Mouse (Mus musculus) kidney, adult 9 months (tissue): ENCODE results near the gene Art3.
A peak's percentile ranks its signal among the peaks of the same experiment; 100 is the strongest.

Source experiments
- DNase-seq: peaks from one replicate; pipeline ENCODE4 v3.0.0; 2022

Art3 gene

DNA sequence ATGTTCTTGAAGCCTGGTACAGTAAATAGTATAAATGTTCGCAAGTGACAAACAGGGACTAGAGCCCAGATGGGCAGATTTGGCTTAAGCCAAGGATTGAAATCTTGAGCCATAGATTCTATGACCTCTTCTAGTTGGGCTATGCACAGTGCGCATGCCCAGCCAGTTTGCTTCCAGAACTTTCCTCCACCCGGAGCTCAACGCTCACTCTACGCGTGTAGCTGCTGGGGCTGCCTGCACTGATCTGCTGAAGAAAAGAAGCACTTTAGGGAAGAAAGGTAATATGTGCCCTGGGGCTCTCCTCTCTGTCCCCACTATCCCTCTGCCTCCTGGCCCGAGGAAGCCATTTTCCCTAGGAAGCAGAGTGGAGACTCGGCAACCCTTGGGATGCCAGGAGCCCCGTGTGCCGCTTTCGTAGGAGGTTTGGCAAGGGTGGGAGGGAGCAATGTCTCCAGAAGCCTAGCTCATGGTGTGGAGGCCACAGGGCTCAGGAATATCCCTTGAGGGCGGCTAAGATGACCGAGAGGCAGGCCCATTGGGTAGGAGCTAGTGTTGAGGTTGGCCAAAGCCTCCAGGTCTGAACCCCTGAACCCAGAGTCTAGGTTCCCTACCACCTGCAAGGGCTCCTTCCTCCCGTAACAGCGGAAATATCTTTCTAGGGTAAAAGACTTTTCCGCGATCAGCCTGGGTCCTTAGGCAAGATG is at the start of gene Art3:
Art3 (plus strand) TSS at position 193 of the 704 bp plus-strand sequence.
- no peak for DNase-seq

DNA sequence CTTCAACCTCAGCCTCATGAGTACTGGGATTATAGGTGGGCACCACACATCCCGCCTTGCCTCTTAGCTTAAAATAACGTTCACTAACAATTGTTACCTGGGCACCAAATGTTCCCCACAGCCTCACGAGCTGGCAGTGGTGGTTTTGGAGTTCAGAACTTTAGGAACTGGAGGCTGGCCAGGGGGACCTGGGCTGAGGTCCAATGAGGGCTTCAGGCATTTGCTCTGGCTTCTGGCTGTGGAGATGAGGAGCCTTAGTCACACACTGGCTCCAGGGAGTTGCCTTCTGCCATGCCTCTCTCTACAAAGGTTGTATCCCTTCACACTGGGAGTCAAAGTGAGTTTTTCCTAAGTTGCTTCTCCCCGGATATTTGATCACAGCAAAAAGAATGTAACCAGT is 49.1 kb upstream of the Art3 start:
- no peak for DNase-seq

DNA sequence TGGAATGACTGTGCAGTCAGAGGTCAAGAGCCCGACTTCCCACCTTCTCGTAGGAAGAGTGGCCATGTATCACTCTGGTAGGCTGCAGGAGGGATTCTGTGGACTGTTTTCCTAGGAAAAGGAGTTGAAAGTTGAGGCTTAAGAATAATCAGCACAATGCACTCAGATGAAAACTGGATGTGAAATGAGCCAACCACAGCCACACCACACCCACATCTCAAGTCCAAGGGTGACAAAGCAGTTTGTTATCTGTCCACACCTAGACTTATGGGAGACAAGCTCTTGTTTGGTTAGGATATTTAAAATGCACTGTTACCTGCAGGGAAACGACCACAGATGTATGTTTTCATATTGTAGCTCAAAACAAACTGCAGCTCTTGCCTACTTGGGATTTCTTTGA is 48.5 kb upstream of the Art3 start:
- DNase-seq, result no peak

DNA sequence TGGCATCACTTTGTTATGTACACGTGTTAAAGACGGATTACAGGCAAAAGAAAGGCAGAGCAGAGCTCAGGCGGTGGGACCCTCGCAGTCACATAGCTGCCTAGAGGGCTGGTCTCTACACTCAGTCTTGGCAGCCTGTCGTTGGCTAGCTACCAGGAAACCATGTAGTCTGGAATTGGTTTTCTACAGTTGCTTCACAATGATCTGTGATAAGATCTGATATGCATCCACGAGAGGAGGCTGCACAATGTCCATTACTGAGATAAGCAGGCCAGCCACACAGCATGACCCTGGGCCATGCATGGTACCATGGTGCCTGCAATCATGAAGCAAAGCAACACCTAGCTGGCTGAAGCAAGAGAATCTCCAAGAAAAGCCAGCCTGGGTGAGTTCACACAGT is 43.8 kb upstream of the Art3 start:
- DNase-seq, result no peak

DNA sequence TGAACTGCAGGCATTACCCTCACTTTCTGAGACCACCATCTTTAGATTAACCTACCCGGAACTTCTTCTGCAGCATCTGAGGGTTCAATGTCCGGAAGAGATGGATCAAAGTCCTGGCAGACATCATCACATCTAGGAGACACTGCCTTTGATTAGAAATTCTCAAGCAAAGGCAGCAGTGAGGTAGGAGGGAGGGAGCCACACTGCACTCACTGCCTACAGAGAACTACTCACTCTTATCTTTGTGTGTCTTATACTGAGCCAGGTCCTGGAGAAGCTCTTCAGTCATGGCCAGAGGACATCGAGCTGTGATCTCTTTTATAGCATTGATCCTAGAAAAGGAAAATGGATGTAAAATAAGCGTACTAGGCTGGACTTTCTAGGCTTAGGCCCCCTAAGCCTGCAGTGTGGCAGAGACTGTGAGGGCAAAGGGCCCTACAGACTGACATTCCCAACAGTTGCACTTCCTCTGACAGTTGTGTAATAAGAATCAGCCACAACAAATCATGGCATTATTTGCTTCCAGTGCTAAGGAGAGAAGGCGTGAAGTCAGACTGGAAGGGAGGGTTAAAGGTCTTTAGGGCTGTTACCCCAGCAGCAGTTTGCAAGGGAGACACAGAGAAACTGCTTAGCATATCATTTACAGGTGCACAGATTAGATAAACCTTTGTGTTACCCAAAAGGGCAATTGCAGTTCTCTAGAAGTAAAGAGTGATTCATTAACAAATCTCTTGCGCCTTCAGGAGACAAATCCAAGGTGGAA is 39.8 kb upstream of the Art3 start:
- DNase-seq, result peak; percentile 61

DNA sequence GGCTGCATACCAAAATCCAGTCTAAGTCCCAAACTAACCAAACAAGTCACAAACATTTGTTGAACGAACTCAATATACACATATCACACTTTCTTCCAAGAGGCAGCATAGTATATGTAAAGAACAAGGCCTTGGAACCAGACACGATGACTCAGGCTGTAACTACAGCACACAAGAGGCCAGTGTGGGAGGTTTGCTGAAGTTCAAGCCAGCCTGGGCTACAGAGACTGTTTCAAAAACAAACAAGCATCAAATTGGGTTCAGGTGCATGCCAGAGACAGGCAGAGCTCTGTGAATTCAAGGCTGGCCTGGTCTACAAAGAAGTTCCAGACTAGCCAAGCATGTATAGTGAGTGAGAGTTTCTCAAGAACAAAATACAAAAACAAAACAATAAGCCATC is 37.1 kb upstream of the Art3 start:
- no peak for DNase-seq

DNA sequence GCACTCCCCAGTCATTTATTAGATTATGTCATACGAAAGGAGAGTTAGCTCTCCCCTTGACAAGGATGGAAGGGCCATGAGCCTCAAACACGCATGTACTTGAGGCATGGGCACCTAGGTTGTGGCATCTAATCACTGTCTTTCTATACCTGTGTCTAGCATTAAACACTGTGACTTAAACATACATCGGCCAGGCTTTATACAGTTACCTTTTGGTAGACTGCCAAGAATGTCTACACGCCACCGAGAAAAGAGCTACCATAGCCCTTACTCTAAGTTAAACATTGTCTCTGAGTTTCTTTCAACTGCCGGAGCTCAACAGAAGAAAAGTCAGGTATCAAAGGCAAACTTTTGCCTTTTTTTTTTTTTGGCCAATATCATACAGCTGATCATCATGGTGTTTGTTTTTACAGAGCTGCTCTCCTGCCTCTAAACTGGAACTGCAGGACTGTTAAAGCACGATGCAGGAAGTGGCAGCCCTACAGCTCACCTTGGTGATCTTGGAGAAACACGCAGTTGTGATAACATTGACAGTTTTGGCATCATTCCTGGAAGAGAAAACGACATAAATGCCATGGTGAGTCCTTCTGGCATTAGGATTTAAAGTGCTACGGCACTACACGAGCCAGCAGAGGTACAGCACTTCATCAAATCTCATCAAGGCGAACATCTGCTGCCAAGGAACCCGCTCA is 29.3 kb upstream of the Art3 start:
- DNase-seq, result no peak

DNA sequence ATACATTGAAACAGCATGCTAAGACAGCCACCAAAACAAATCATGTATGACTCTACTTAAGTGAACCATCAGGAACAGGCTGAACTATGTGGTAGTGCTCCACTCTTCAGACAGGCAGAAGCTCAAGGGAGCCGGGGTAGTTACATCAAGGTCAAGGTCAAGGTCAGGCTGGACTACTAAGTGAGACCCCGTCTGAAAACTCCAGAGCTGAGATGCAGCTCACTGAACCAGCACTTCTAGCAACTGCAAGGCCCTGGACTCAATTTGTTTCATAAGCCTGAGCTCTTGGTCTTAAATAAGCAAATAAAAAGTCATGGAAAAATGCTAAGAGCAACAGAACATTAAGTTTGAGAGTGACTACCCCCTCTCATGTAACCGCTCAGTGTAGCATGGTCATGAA is 27.3 kb upstream of the Art3 start:
- no peak for DNase-seq

DNA sequence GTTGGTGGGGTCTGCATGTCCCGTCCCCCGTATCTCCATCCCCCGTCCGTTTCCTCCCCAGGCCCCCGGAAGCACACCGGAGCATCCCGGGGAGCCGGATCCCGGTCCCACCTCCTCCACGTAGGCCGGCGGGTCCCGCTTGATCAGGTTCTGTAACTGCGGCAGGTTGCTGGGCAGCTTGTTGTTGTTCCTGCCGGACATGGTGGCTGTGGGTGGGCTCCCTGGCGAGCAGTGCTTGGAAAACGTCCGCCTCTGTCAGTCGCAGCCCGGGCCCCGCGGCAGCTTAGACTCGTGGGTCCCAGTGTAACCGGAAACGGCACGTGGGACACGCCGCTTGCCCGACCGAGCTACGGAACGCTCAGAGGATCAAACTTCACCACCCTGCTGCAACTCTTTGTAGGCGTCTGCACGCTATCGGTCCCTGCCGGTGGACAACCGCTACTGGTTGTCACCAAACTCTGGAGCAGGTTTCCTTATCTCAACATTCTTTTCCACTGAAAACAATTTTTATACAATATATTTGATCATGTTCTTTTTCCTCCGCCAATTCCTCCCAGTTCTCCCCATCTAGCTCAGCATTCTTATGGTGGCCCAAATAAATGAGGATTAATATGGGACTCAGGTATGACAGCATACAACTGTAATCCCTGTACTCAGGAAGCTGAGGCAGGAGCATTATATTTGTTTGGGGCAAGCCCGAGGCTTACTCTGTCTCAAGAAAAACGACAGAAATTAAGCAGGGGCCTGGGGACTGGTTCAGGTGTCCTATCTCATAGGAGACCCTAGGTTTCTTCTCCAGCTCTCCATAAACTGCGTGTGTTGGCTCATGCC is 21.7 kb upstream of the Art3 start, which contains the start of gene Sdad1:
Sdad1 (minus strand) TSS at position 799 of the 831 bp plus-strand sequence.
- DNase-seq, result peak; percentile 96

DNA sequence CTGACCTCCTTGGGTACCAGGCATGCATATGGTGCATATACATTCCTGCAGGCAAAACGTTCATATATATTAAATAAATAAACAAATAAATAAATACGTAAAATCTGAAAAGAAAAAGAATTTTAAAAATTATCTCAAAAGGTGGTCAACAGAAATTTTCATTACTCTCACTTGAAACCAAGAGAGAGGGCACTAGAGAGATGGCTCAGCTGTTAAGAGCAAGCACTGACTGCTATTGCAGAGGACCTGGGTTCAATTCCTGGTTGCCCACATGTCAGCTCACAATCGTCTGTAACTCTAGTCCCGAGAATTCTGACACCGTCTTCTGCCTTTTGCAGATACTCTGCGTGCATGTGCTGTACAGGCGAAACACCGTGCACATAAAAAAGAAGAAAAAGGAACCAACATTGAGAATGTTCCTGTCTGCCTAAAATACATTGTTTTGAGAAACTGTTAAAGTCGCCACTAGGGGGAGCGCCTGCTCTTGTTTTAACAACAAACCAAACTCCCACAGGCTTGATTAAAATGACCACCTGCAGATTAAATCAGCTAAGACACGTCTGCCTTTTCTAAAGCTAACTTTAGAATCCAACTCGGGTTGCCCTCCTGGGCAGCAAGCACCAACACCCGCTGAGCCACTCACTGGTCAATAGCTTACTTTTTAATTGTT is 19.4 kb upstream of the Art3 start:
- peak; percentile 94 for DNase-seq

DNA sequence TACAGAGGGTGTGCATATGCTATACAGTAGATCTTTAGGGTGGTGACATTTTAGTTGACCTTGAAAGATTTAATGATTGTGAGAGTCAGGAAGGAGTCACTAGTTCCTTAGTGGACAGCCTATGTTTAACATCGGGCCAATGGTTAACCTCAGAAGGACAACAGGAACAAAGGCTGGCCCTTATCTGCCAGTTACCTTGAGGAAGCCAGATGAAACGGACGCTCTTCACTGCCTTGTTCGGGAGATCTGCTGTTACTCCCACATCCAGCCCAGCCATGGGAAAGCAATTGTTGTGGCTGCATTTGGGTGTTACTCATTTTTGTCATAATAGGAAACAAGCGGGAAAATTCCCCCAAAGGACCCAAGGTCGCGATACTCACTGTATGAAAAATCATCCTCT is 17.9 kb upstream of the Art3 start:
- DNase-seq, result no peak

DNA sequence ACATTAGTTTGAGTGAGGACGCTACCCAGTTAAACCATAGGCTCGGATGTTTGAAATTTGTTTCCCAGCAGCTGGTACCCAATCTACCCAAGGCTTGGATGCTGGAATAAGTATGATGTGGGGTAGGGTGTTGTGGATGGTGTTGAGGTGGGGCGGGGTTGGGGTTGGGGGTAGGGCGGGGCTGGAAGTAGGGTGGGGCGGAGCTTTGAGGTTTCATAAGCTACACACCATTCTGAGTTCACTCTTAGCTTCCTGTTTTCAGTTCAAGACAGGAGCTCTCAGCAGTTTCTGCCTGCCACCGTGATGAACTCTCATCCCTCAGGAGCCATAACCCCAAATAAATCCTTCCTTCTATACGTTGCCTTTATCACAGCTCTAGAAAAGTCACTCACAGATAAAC is 13.5 kb upstream of the Art3 start:
- no peak for DNase-seq

DNA sequence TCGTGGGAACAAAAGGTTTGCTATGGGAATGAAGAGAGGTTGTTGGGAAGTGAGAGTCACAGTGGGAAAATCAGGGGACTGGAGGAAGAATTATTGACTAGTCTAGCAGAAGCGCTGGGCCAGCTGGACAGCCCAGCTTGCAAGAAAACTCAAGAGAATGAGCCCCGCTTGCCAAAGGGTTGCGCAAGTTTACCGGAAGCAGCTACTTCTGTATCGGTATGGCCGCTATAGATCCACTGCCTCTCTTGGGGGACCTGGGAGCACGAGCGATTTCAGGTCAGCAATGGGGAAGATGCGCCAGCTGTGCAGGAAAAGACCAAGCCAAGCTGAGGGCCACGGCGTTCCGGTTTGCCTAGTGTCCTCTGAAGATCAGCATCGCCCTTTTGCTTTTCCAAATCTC is 13.0 kb upstream of the Art3 start:
- DNase-seq, result no peak

DNA sequence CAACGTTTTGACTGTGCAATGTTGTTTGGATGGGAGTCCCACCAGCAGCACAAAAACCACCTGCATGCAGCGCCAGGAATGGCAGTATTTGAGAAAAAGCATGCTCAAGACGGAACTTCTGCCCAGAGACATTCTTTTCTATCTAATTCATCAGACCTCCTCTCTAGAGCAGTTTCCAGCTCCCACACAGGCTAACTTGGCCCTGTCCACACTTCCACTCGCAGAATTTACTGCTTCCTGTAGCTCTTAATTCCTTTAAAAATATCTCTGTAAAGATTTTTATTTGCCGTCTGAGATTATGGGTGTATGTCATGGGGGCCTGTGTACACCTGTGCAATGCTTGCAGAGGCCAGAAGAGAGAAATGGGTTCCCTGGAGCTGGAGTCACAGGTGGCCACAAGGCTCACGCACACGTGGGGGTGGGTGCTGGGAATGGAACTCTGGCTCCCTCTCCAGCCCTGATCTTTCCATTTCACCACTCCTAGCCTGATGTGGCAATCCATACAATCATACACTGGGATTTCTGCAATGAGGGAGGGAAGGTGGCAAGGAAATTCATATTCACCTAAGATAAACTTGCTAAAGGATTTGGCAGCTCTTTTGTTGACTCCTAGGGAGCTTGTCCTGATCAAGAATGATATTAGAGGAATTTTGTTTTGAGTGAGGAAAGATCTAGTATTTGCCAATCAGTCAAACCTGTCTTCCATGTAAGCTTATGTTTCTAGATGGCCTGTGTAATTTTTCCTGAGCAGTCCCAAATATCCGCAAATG is 9.8 kb upstream of the Art3 start:
- peak; percentile 23 for DNase-seq

DNA sequence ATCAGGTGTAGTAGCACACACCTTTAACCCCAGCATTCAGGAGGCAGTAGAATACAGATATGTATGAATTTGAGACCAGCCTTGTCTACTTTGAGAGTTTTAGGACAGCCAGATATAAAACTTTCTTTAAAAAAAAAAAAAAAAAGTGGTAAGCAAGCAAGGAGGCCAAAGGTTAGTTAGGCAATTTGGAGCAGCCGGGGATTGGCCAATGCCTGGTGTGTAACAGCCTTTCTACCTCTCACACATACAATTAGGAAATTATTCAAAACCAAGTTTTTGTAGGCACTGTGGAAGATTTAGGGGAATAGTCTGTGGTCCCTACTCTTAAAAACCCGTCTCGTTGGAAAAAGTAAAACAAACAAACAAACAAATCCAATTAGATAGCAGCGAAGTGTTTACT is 9.0 kb upstream of the Art3 start:
- DNase-seq, result no peak

DNA sequence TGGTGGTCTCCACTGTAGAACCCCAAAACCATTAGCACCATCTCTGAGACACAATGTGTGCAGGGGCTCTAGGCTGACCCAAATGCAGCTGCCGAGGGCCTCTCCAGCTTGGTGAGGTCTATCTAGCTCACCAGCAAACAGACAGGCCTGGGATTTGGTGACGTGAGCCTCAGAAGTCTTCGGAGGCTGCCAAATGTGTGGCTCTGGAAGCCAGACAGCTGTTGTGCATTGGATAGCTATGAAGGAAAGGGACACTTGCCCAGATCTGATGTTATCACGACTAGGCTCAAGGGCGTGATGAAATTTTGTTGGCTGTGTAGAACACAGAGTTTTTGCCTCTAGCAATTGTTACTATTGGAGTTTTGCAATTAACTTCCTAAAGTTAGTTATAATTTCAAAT is 8.4 kb upstream of the Art3 start:
- peak; percentile 45 for DNase-seq

DNA sequence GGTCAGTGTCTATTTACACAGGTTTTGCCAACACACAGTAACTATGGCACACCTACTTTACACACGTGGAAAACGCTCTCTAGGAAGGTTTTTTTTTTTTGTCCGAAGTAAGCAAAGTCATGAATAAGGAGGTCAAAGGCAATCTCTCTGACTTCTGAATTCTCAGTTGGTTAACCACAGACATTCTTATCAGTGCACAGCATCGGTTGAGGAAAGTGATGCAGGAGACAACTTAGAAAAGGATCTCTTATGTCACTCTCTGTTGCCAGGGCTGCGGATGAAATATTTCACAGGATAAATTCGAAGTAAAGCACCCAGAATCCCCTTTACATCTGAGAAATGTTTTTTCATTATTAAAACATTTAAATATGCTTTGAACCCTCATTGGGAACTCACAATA is 4.3 kb upstream of the Art3 start:
- no peak for DNase-seq

DNA sequence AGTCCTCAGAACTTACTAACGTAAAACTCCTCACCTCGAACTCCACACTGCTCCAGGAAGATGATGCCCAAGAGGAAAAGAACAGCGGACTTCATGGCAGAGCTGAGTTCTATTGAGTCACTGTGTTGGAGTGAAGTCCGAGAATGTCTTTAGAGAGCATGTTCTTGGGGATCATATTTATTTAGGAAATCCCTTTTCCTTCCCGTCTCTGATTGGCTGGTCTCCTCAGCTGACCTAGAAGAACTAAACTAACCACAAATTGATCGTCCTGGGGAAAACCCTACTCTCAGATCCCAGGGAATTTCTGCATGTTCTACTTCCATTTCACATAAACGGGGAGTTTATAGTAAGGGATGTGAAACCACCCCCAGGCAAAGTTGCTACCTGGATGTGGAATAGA is 3.7 kb upstream of the Art3 start, which contains the start of gene Cxcl9:
Cxcl9 (minus strand) TSS at position 151 of the 400 bp plus-strand sequence.
- DNase-seq, result no peak

DNA sequence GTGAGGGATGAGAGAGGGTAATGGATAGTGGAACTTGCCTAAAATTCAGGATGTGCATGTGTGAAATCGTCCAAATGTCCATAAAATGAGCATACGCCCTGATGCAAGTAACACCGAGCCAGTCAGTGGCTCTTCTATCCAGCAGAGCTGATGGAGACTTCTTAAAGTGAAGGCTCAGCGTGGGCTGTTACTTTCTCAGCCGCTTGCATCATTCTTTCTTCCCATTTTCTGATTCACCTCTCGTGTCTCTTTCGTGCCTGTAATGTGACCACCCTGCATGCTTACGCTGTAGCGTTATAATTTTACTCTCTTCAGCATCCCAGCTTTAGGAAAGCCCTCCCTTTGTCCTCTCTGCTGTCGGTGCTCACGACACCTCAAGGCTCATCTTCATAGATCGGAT is 505 bp upstream of the Art3 start:
- no peak for DNase-seq

DNA sequence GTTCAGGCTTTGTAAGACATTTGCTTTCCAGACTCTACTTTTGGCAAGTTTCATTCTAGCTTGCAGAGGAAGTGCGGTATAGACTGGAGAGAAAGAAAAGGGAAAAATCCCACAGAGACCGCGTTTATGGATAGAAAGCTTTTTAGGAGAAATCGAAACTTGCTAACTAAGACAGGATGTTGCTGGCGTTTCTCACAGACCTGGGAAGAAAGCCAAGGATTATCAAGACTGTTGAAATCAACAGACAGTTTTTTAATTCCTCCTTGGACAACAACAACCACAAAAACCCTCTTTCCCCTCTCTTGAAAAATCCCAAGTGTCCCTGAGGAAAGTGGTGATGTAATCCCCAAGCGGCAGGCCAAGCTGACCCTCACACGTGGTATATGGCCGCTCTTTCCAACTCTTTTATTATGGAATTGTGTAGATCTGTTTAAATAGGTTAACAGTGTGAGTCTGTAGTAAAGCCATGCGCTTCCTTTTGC is 773 bp downstream of the Art3 start:
- peak; percentile 65 for DNase-seq

DNA sequence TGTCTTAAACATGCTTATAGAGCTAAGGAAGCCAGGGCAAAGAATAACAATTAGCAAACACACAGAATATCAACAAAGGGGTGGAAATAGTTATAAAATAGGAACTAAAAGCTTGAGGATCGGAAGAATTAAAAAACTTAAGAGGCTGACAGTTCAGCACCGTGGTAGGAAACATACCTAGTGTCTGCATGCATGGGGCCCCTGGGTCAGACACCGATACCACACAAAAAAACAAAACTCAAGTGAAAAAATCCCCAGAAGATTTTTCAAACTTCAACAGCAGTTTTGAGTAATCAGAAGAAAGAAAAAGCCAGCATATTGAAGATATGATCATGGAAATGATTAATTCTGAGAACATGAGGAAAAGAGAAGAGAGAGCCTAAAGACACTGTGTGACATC is 5.1 kb downstream of the Art3 start:
- DNase-seq, result no peak
